Comparison of ENCODE assay signal across 8 mouse cellular contexts in the genomic region with DNA sequence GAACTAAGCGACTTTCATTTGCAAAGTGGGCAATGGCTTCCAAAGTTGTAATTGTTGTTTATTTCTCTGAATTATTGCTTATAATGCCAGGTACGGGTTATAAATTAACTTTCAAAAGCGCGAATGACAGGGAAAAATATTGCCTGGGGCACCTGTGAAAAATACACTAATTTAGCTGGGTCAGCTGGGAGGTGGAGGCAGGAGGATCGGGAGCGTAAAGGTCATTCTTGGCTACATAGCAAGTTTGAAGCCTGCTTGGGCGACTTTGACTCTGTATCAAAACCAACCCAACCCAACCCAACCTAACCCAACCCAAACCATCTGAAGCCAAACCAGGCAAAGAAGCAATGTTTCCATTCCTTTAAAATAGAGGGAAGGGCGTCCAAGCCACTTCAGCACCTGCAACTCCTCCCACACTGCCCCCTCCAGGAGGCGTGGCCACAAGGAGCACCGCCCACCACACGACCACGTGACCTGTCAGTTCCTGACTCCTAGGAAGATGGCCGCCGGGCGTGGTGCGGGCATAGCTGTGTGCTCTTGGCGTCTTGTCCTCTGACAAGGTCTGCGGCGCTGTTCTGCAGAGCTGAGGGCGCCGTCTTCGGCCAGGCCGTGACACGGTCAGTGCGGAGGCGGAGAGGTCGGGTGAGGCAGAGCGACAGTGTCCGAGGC. TPM values are rescaled to one million over a fixed set of nuclear protein-coding genes. Genes with fewer than 3 reads are reported as not detected.
DNase-seq lines count a peak whose midpoint lies in the region; ATAC-seq and TF ChIP-seq lines count a peak whose summit lies in the region.

Kidins220 (plus strand) TSS at position 480 of the 669 bp plus-strand sequence.

- peak; percentile 92 for DNase-seq in ES-E14 (ENCODE audit: low read depth, low spot score)
- DNase-seq in cerebellum, adult 11-12 months: peak; percentile 94
- peak; percentile 94 to 96 for DNase-seq in heart, postnatal 36 days
- DNase-seq in layer of hippocampus, adult 2 months (ENCODE audit: low spot score in 2 of 2): peak; percentile 93 to 96
- peak; percentile 96 for DNase-seq in lung, embryonic 14.5 days
- DNase-seq in thymus, adult 2 months: peak; percentile 95

- no peak for TF ChIP-seq CTCF in layer of hippocampus, adult 2 months (conservative IDR thresholded peaks at IDR 0.05)
- TF ChIP-seq CTCF in lung, embryonic 14.5 days (IDR thresholded peaks at IDR 0.05; ENCODE audit: low read depth): peak; percentile 47
- TF ChIP-seq CTCF in olfactory bulb, adult 2 months (IDR thresholded peaks at IDR 0.05; ENCODE audit: insufficient read depth, low read depth, low read length): no peak
- 0 out of 2 replicates have a peak, but pooled peaks have one; percentile 23 for TF ChIP-seq CTCF in thymus, adult 2 months (IDR thresholded peaks at IDR 0.05; ENCODE audit: borderline replicate concordance, control insufficient read depth, extremely low read depth, insufficient read depth, low read length, poor library complexity)

- no peaks in the 10 kb centered on the region for H3K36me3 ChIP-seq in ES-E14 (ENCODE audit: control insufficient read depth, insufficient read depth, low read length, poor library complexity, severe bottlenecking)
- H3K36me3 ChIP-seq in forebrain, embryonic 16.5 days (ENCODE audit: control insufficient read depth, insufficient read depth): no peaks in the 10 kb centered on the region
- no peaks in the 10 kb centered on the region for H3K36me3 ChIP-seq in lung, embryonic 14.5 days (ENCODE audit: insufficient read depth)
- H3K36me3 ChIP-seq in thymus, adult 2 months (ENCODE audit: control insufficient read depth, insufficient read depth, low read length): no peaks in the 10 kb centered on the region

- H3K9ac ChIP-seq in ES-E14 (ENCODE audit: insufficient read depth, low read depth, low read length, poor library complexity, severe bottlenecking): peak within 1 kb of the TSS; percentile 75
- H3K9ac ChIP-seq in forebrain, embryonic 16.5 days (replicated peaks; ENCODE audit: low read depth, low read length): peak within 1 kb of the TSS; percentile 84
- peak within 1 kb of the TSS; percentile 61 for H3K9ac ChIP-seq in lung, embryonic 14.5 days

- H3K4me3 ChIP-seq in ES-E14 (ENCODE audit: insufficient read depth in 1 of 2, low read depth in 1 of 2, low read length in 2 of 2, poor library complexity in 1 of 2, severe bottlenecking in 1 of 2): peak within 1 kb of the TSS; percentile 92 to 93
- peak within 1 kb of the TSS; percentile 66 for H3K4me3 ChIP-seq in forebrain, embryonic 16.5 days (replicated peaks; ENCODE audit: low read length)
- H3K4me3 ChIP-seq in layer of hippocampus, adult 2 months: peak within 1 kb of the TSS; percentile 92
- peak within 1 kb of the TSS; percentile 78 for H3K4me3 ChIP-seq in lung, embryonic 14.5 days (ENCODE audit: low read depth, low read length)
- peak within 1 kb of the TSS; percentile 85 for H3K4me3 ChIP-seq in olfactory bulb, adult 2 months (ENCODE audit: insufficient read depth, low read depth, low read length)
- peak within 1 kb of the TSS; percentile 61 for H3K4me3 ChIP-seq in thymus, adult 2 months (ENCODE audit: control insufficient read depth, insufficient read depth, low read length)

- H3K4me2 ChIP-seq in forebrain, embryonic 16.5 days (ENCODE audit: low read length): peak within 1 kb of the TSS; percentile 46
- H3K4me2 ChIP-seq in lung, embryonic 14.5 days: peak within 1 kb of the TSS; percentile 69

- no peaks in the 10 kb centered on the region for H3K4me1 ChIP-seq in ES-E14 (ENCODE audit: control insufficient read depth in 2 of 2, insufficient read depth in 2 of 2, low read length in 2 of 2, poor library complexity in 1 of 2)
- peaks cover 10% of the 10 kb centered on the region for H3K4me1 ChIP-seq in forebrain, embryonic 16.5 days (replicated peaks; ENCODE audit: control insufficient read depth, insufficient read depth, low read length)
- H3K4me1 ChIP-seq in lung, embryonic 14.5 days (ENCODE audit: insufficient read depth): 0 out of 2 replicates have a peak, but pooled peaks cover 6% of the 10 kb centered on the region
- 0 out of 2 replicates have a peak, but pooled peaks cover 3% of the 10 kb centered on the region for H3K4me1 ChIP-seq in olfactory bulb, adult 2 months (ENCODE audit: control insufficient read depth, insufficient read depth, low read length)
- peaks cover 22% of the 10 kb centered on the region for H3K4me1 ChIP-seq in thymus, adult 2 months (replicated peaks; ENCODE audit: control insufficient read depth, insufficient read depth, low read length)

- H3K27me3 ChIP-seq in forebrain, embryonic 16.5 days (replicated peaks; ENCODE audit: control insufficient read depth, insufficient read depth, low read length): no peaks in the 10 kb centered on the region
- H3K27me3 ChIP-seq in lung, embryonic 14.5 days (ENCODE audit: insufficient read depth, low read length): no peaks in the 10 kb centered on the region
- no peaks in the 10 kb centered on the region for H3K27me3 ChIP-seq in thymus, adult 2 months (ENCODE audit: control insufficient read depth, insufficient read depth, low read length)

- in situ Hi-C loops in ES-E14 (cut with MboI; ENCODE audit: low sequenced_read_pairs in 2 of 2, unreplicated experiment in 2 of 2): no loop called here

- peak; percentile 74; the same call in 1 of the 2 replicates for TF ChIP-seq POLR2A in olfactory bulb, adult 2 months (IDR thresholded peaks at IDR 0.05; ENCODE audit: insufficient read depth, low read depth, low read length)
- TF ChIP-seq POLR2A in thymus, adult 2 months (IDR thresholded peaks at IDR 0.05; ENCODE audit: control insufficient read depth, extremely low read depth, insufficient read depth, low read length, poor library complexity): peak; percentile 78; the same call in 1 of the 2 replicates

- peak; percentile 87 for ATAC-seq in forebrain, embryonic 16.5 days
- ATAC-seq in lung, embryonic 14.5 days (ENCODE audit: insufficient read depth): peak; percentile 92

- WGBS in forebrain, embryonic 16.5 days: 15% methylated on average over 29 of the region's 29 CpGs
- WGBS in lung, embryonic 14.5 days: 15% methylated on average over 29 of the region's 29 CpGs
- WGBS in olfactory bulb, adult 2 months: 13% methylated on average over 29 of the region's 29 CpGs
- WGBS in thymus, adult 2 months: 17% methylated on average over 29 of the region's 29 CpGs

- H3K9me3 ChIP-seq in ES-E14 (ENCODE audit: control insufficient read depth, insufficient read depth, low read depth, low read length): no peaks in the 10 kb centered on the region
- no peaks in the 10 kb centered on the region for H3K9me3 ChIP-seq in forebrain, embryonic 16.5 days (ENCODE audit: control insufficient read depth, low read length)
- no peaks in the 10 kb centered on the region for H3K9me3 ChIP-seq in lung, embryonic 14.5 days (ENCODE audit: low read depth, low read length)

- intact Hi-C loops in heart, postnatal 36 days (cut with DNase I): no loop called here

- no peak within 1 kb of the TSS for H3K27ac ChIP-seq in ES-E14 (ENCODE audit: insufficient read depth, low read depth, low read length, poor library complexity, severe bottlenecking)
- peak within 1 kb of the TSS; percentile 94 for H3K27ac ChIP-seq in forebrain, embryonic 16.5 days (ENCODE audit: low read length)
- peak within 1 kb of the TSS; percentile 96 for H3K27ac ChIP-seq in layer of hippocampus, adult 2 months
- H3K27ac ChIP-seq in lung, embryonic 14.5 days (ENCODE audit: low read depth): peak within 1 kb of the TSS; percentile 87
- peak within 1 kb of the TSS; percentile 68 for H3K27ac ChIP-seq in olfactory bulb, adult 2 months (ENCODE audit: insufficient read depth, low read depth, low read length)
- H3K27ac ChIP-seq in thymus, adult 2 months (ENCODE audit: control insufficient read depth, insufficient read depth, low read length): peak within 1 kb of the TSS; percentile 79

TF ChIP-seq in ES-E14, 5 proteins besides CTCF, POLR2A, EP300 and RAD21:
- TF ChIP-seq HCFC1 (IDR thresholded peaks at IDR 0.05; ENCODE audit: borderline replicate concordance, insufficient read depth, low read length) (0 out of 2 replicates have a peak, but pooled peaks have one; percentile 10), MAFK (IDR thresholded peaks at IDR 0.05; ENCODE audit: insufficient read depth, low read depth, low read length) (no peak)

RNA-seq across cellular contexts. Expression of gene Kidins220, which starts in this region (rescaled TPM):
- total RNA-seq in ES-E14 (2012; rRNA removed): 26.1 and 38.0 TPM in 2 replicates
- 172 and 179 TPM in 2 replicates for polyA plus RNA-seq in forebrain, embryonic 16.5 days (2015; fragmentation: Nextera tagmentation; extraction: Ambion mirVana)
- 10 to 100 TPM; 74.1 to 77.0 TPM for total RNA-seq in heart, postnatal 36 days (2021)
- 100 to 1,000 TPM; 353 to 363 TPM for total RNA-seq in layer of hippocampus, adult 2 months (2021)
- polyA plus RNA-seq in lung, embryonic 14.5 days (2014; fragmentation: Nextera tagmentation; extraction: Ambion mirVana): 25.7 and 26.0 TPM in 2 replicates
- polyA plus RNA-seq in olfactory bulb, adult 2 months (2012; ENCODE audit: insufficient read depth, insufficient read length, low replicate concordance, missing spikeins): 235 and 458 TPM in 2 replicates
- 72.1 and 76.2 TPM in 2 replicates for polyA plus RNA-seq in thymus, adult 2 months (2012; rRNA removed)

Comparison
In these comparisons a context has a peak if more than half of its experiments do, and no peak if none do; other contexts are left out.
1. CTCF ChIP-seq: peak in lung, embryonic 14.5 days (single experiment) and thymus, adult 2 months (single experiment); none in layer of hippocampus, adult 2 months (single experiment) and olfactory bulb, adult 2 months (single experiment).
2. Peak in every context shown above with its lines, with median percentiles within 50 percentile points of each other: DNase-seq, H3K4me3 ChIP-seq and H3K9ac ChIP-seq.